17 mouse cellular contexts compared by ENCODE assay signal in the genomic region with DNA sequence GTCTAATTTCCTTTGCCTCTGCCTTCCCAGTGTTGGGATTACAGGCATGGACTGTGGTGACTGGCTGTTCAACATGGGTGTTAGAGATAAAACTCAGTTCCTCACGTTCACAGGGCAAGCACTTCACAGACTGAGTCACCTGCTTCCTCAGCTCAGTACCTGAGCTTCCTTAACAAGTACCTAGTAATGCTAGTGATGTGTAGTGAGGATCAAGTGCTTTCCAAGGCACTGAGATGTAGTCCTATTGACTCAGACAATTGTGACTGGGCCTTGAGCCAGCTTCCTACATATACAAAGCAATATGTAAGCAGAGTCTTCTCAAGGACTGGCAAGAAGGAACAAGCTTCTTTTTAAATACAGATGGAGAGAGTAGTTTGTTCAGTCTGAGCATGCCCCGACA.
DNase-seq lines count a peak whose midpoint lies in the region; ATAC-seq and TF ChIP-seq lines count a peak whose summit lies in the region.
"Had no signal": no experiment of that assay in that cellular context is flagged by ENCODE, and none has a peak within 500 bp of the region (broad histone marks: within the 10 kb centered on the region; RNA-seq: fewer than 3 reads in every experiment).

No protein-coding gene starts in this region.

- peak; percentile 35 for DNase-seq in right cerebral cortex, postnatal 14 days
- DNase-seq in right cerebral cortex, postnatal 4 days = no peak
- peak; percentile 28 for DNase-seq in lung, postnatal 14 days
- no peak for DNase-seq in hindbrain, postnatal 0 days (ENCODE audit: low spot score)
- no peak for DNase-seq in adrenal gland, postnatal 25 days
- DNase-seq: cerebellum, adult 8-10 months; gastrocnemius, postnatal 10 days; left cerebral cortex, postnatal 4 days; midbrain, embryonic 14.5 days; thymus, postnatal 14 days had no signal

- no peak for TF ChIP-seq CTCF in intestine, postnatal 0 days (IDR thresholded peaks at IDR 0.05; ENCODE audit: low read depth)
- TF ChIP-seq CTCF in hindbrain, postnatal 0 days (IDR thresholded peaks at IDR 0.05; ENCODE audit: low read depth) = no peak

- no peaks in the 10 kb centered on the region for H3K4me1 ChIP-seq in intestine, embryonic 16.5 days (ENCODE audit: control insufficient read depth, insufficient read depth, low read length)
- no peaks in the 10 kb centered on the region for H3K4me1 ChIP-seq in intestine, postnatal 0 days (replicated peaks; ENCODE audit: control insufficient read depth, insufficient read depth, low read length)
- H3K4me1 ChIP-seq in hindbrain, postnatal 0 days (ENCODE audit: insufficient read depth, low read length) = no peaks in the 10 kb centered on the region
- H3K4me1 ChIP-seq: kidney, embryonic 15.5 days; liver, embryonic 12.5 days; neural tube, embryonic 12.5 days had no signal

- H3K36me3 ChIP-seq in intestine, embryonic 16.5 days (ENCODE audit: control insufficient read depth, insufficient read depth, low read length) = no peaks in the 10 kb centered on the region
- H3K36me3 ChIP-seq in intestine, postnatal 0 days (ENCODE audit: control insufficient read depth, insufficient read depth) = no peaks in the 10 kb centered on the region
- no peaks in the 10 kb centered on the region for H3K36me3 ChIP-seq in hindbrain, postnatal 0 days (ENCODE audit: insufficient read depth, low read length)
- H3K36me3 ChIP-seq: kidney, embryonic 15.5 days; liver, embryonic 12.5 days; neural tube, embryonic 12.5 days had no signal

- H3K4me2 ChIP-seq in intestine, embryonic 16.5 days (ENCODE audit: low read depth, low read length) = no peak overlapping the region
- no peak overlapping the region for H3K4me2 ChIP-seq in intestine, postnatal 0 days (replicated peaks; ENCODE audit: low read depth)
- no peak overlapping the region for H3K4me2 ChIP-seq in hindbrain, postnatal 0 days (ENCODE audit: low read depth, low read length)
- H3K4me2 ChIP-seq: heart, embryonic 11.5 days; kidney, embryonic 15.5 days; liver, embryonic 12.5 days; neural tube, embryonic 12.5 days had no signal

- no peak overlapping the region for H3K9ac ChIP-seq in intestine, embryonic 16.5 days (ENCODE audit: low read depth, low read length)
- no peak overlapping the region for H3K9ac ChIP-seq in intestine, postnatal 0 days (ENCODE audit: low read depth, low read length)
- H3K9ac ChIP-seq in hindbrain, postnatal 0 days (replicated peaks; ENCODE audit: low read length) = no peak overlapping the region
- H3K9ac ChIP-seq: kidney, embryonic 15.5 days; liver, embryonic 12.5 days; neural tube, embryonic 12.5 days had no signal

- H3K27me3 ChIP-seq in intestine, embryonic 16.5 days (replicated peaks; ENCODE audit: control insufficient read depth, insufficient read depth, low read length) = no peaks in the 10 kb centered on the region
- H3K27me3 ChIP-seq in intestine, postnatal 0 days (replicated peaks; ENCODE audit: control insufficient read depth, insufficient read depth, low read length) = no peaks in the 10 kb centered on the region
- H3K27me3 ChIP-seq in hindbrain, postnatal 0 days (ENCODE audit: insufficient read depth, low read length) = no peaks in the 10 kb centered on the region
- H3K27me3 ChIP-seq: kidney, embryonic 15.5 days; liver, embryonic 12.5 days; neural tube, embryonic 12.5 days had no signal

- H3K27ac ChIP-seq in intestine, embryonic 16.5 days (ENCODE audit: low read length) = no peak overlapping the region
- H3K27ac ChIP-seq in intestine, postnatal 0 days (ENCODE audit: low read depth, low read length) = no peak overlapping the region
- no peak overlapping the region for H3K27ac ChIP-seq in hindbrain, postnatal 0 days
- H3K27ac ChIP-seq: kidney, embryonic 15.5 days; liver, embryonic 12.5 days; neural tube, embryonic 12.5 days had no signal

- H3K9me3 ChIP-seq in intestine, embryonic 16.5 days (ENCODE audit: control insufficient read depth, low read length) = no peaks in the 10 kb centered on the region
- no peaks in the 10 kb centered on the region for H3K9me3 ChIP-seq in intestine, postnatal 0 days (ENCODE audit: control insufficient read depth)
- no peaks in the 10 kb centered on the region for H3K9me3 ChIP-seq in hindbrain, postnatal 0 days (ENCODE audit: low read length)
- H3K9me3 ChIP-seq: kidney, embryonic 15.5 days; liver, embryonic 12.5 days; neural tube, embryonic 12.5 days had no signal

- ATAC-seq in intestine, embryonic 16.5 days = peak; percentile 33; the same call in 1 of the 2 replicates
- ATAC-seq in intestine, postnatal 0 days = no peak
- ATAC-seq in hindbrain, postnatal 0 days = no peak
- ATAC-seq: forebrain, embryonic 14.5 days; liver, embryonic 12.5 days had no signal

- 72% methylated on average over 2 of the region's 2 CpGs for WGBS in intestine, embryonic 16.5 days
- 55% methylated on average over 2 of the region's 2 CpGs for WGBS in intestine, postnatal 0 days
- WGBS in hindbrain, postnatal 0 days = 86% methylated on average over 2 of the region's 2 CpGs

- no peak overlapping the region for H3K4me3 ChIP-seq in intestine, embryonic 16.5 days (ENCODE audit: low read length)
- no peak overlapping the region for H3K4me3 ChIP-seq in intestine, postnatal 0 days (ENCODE audit: low read depth, low read length)
- H3K4me3 ChIP-seq in hindbrain, postnatal 0 days (ENCODE audit: low read length) = no peak overlapping the region
- H3K4me3 ChIP-seq: kidney, embryonic 15.5 days; liver, embryonic 12.5 days; neural tube, embryonic 12.5 days had no signal

Comparison
In these comparisons a context has a peak if more than half of its experiments do, and no peak if none do; other contexts are left out.
1. DNase-seq: peak in right cerebral cortex, postnatal 14 days (single experiment) and lung, postnatal 14 days (single experiment); none in right cerebral cortex, postnatal 4 days (single experiment), hindbrain, postnatal 0 days (single experiment) and adrenal gland, postnatal 25 days (single experiment).